Mouse (Mus musculus) urinary bladder, postnatal 36 days (tissue): ENCODE results near the gene Eif4a3.
"Not testable (repeated sequence)": the region's sequence is repeated elsewhere in the genome, so short reads cannot be mapped to it uniquely, and the experiment has no call there.

ENCODE experiments used
- DNase-seq, 2 experiments: peaks; one replicate each; pipeline ENCODE4 v3.0.0; 2022; ENCODE audit warnings: low spot score in 2 of 2, mixed read lengths in 1 of 2

Gene Eif4a3

DNA sequence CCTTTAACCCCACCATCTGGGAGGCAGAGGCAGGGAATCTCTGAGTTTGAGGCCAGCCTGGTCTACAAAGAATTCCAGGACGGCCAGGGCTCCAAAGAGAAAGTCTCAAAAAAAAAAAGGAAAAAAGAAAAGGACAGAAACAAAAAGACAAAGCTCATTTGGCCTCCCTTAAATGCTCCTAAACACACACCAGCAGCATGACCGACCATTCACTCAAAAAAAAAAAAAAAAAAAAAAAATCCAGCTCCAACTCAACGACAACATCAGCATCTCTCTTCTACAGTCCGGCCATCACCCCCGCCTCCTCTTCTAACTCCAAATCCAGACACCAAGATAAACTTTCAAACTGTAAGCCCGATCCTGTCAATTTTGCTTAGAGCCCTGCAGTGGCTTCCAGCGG lies 972 bp downstream of the Eif4a3 start:
- DNase-seq = no peak

DNA sequence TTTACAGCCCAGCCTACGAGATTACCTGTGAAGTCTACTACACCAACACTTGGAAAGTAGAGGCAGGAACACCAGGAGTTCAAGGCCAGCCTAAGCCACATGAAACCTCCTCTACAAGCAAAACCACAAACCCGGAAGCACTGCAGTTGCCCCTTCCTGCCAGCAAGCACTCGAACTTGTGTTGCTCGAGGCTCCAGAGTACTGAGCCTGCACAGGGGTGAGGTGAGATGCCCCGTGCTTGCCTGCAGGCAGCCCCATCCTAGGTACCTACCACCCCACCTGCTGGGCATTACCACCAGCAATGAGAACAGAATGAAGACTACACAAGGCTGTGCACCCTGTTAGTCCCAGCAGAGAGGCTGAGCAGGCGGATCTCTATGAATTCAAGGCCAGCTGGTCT lies 1.9 kb downstream of the Eif4a3 start:
- no peak for DNase-seq

- not testable (repeated sequence) for DNase-seq
Observed at GRCm38 (mm10) chr11:119292861-119293260, 7.0 kb downstream of the Eif4a3 start.

DNA sequence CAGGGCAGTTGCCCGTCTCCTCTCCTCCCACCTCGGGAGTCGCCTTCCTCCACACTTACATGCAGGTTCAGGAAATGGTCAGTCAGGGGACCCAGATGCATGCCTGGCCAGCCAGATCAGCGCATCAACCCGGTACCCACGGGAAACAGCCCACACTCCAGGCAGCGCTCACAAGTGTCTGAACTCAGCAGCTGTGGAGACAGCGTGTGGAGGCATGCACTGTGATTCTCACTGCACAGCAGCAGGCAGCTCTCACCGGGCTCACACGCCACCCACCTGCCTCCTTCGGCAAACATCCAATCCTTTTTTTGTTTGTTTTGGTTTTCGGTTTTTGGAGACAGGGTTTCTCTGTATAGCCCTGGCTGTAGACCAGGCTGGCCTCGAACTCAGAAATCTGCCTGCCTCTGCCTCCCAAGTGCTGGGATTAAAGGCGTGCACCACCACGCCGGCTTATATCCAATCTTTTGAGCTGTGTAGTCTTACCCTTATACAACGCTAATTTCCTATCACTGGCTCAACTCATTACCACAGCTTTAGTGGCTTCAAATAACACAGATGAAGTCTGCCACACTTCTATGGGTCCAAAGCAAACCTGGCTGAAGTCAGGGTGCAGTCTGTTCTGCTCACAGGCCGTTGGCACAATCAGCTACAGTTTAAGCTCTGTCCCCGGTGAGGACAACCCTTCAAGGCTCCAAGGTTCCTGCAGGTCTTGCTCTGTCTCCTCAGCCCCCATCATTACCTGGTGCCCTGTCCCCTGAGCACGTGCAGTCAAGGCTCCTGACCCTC lies 12.5 kb downstream of the Eif4a3 start:
- no peak for DNase-seq

GRCm38 (mm10) chr11:119285791-119286527 lies 13.9 kb downstream of the Eif4a3 start:
- DNase-seq = no peak

DNA sequence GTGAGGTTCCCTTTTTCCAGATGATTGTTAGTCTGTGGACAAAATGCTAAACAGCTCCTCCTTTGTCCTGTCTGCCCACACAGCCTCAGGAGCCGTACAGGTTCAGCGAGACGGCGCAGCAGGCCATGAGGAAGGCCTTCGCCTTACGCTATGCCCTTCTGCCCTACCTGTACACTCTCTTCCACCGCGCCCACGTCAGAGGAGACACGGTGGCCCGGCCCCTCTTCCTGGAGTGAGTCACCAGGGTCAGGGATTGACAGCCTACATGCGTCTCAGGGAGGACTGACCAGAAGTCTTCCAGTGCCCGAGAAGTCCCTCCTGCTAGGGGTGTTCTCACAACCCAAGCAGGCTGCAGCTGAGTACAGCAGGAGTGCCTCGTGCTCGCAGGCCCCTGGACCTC lies 18.9 kb downstream of the Eif4a3 start:
- peak in 1 of 2 experiments; percentile 38 for DNase-seq

DNA sequence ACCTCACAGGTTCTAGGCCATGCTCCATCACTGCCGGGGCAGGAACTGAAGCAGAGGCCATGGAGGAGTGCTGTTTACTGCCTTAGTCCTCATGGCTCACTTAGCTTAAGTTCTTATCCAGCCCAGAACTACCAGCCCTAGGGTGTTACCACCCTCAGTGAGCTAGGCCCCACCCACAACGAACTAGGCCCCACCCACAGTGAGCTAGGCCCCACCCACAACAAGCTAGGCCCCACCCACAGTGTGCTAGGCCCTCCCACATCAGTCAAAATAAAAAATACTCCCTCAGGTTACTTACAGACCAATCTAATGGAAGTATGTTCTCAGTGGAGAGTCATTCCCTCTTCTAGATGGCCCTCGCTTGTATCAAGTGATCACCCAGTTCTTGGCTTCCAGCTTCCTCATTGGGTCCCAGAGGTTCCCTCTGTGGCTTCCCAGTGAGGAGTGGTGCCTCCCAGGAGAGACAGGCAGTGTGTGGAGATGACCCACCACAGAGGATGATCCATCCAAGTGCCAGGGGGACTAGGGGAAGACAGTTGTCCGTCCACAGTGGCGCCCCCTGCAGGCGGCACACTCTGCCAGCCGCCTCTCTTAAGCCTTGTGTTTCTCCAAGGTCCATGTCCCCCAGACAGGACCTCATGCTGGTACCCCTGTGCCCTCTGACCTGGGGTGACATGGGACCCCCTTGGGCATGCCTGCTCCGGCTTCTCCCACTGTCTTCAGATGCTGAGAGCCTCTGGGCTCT lies 26.5 kb downstream of the Eif4a3 start:
- no peak for DNase-seq

DNA sequence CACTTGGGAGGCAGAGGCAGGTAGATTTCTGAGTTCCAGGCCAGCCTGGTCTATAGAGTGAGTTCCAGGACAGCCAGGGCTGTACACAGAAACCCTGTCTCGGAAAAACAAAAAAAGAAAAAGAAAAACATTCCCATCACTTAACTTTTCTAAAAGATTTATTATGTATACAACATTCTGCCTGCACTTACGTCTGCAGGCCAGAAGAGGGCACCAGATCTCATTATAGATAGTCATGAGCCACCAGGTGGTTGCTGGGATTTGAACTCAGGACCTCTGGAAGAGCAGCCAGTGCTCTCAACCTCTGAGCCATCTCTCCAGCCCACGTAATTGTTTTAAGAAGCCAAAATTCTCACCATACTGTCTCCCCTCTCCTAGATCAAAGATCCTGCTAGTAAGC lies 27.4 kb downstream of the Eif4a3 start:
- DNase-seq = not testable (repeated sequence)

DNA sequence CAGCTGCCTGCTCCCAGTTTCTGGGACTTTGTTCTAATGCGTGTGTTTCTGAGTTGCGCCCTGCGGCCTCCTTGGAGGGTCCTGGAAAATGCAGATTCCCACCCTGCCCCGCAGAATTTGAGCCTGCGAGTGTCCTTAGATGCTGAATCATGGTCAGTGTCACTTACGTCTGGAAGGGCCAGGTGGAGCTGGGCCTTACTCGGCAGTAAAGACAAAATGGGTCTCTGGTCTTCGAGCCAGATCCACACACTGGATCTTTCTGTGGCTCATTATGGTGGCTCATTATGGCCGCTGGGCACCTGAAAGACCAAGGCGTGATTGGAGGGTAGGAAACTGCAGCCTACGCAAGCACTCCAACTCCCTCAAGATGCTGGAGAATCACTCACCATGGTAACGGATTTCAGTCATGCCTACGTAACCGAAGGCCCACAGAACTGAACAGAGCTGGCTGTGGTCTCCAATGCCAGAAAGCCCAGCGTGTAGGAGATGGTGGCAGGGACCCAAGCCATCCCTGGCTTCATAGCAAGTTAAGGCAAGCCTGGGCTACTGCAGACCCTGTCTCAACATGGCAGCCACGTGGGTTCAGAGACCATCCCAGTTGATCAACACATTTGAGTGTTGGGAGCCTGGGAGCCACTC lies 31.2 kb downstream of the Eif4a3 start:
- DNase-seq = no peak

- peak; percentile 94 to 95 for DNase-seq
Observed at GRCm38 (mm10) chr11:119267768-119268556, 31.9 kb downstream of the Eif4a3 start, which contains the start of gene Gaa. Gene Gaa (plus strand): TSS chr11:119267887.

DNA sequence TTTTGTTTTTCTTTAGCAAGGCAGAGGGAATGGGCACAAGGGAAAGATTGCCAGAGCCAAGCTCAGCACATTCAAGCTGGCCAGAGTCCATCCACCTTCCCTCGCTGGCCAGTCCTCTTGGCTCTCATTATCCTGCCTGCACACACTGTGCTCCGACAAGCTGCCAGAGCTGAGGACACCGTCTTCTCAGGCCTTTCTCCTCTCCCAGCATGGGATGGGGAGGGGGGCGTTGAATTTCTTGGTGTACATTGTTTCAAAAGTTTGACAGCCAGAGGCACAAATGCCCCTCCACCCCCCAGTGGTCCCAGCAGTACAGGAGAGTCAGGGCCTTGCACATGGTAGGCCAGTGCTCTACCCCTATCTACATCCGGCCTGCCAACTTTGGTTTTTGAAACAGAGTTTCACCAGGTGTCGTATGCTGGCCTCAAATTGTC lies 32.6 kb downstream of the Eif4a3 start:
- DNase-seq = peak; percentile 15 to 45

DNA sequence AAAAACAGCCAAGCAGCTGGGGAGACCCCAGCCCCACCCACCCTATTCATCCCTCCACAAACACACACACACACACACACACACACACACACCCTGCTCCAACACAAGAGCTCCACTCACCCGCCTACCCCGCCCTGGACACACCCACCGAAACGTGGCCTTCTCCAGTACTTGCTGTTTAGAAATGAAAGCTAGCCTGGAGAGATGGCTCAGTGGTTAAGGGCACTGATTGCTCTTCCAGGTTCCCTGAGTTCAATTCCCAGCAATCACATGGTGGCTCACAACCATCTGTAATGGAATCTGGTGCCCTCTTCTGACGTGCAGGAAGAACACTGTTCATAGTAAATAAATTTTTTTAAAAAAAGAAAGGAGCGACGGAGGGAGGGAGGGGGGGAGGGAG lies 34.1 kb downstream of the Eif4a3 start:
- no peak for DNase-seq

GRCm38 (mm10) chr11:119264413-119264812 lies 35.5 kb downstream of the Eif4a3 start:
- no peak for DNase-seq

DNA sequence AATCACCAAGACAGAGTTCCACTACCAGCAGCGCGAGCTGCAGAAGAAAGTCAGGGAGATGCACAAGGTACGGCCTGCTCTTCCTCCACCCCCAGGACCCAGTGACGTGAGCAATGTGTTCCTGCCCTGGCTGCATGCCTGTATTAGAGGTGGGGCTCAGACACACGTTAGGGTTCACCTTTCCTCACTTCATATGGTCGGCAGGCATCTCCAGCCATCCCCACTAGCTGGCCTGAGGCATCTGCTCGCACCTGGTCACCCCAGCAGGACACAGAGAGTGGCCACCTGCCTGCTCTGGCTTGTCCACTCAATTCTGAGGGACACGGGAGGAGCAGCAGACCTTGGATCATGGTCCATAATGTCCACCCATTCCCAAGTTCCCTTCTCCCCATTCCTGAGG lies 39.9 kb downstream of the Eif4a3 start:
- DNase-seq = no peak

DNA sequence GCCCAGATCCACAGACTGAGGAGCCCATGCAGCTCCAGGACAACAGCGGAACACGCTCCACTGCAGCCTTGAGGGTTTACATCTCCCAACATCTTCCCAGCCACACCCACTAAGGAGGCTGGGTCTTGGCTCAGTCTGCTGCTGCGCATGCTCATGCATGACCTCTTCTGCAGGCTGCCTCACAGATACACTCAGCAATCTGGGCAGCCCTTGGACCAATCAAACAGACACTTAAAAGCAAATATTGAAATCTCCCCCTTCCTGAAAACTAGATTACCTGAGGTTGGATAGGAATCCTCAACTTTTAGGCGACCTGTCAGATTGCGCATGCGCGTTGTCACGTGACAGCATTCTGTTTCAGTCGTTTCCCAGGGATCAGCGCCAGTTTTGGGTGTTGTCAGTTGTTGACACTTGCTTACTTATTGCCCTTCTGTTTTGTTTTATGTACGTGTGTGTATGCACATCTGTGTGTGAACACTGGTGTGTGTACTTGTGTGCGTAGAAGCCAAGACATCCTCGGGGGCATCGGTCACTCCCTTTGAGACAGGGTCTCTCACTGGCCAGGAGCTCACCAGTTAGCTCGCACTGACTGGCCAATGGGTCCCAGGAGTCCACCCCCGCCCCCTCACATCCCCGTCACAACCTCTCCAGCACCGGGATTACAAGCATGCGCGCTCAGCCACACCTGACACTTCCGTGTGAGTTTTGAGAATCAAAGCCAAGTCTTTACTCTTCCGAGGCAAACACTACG lies 41.1 kb downstream of the Eif4a3 start:
- DNase-seq = peak; percentile 63 to 69

DNA sequence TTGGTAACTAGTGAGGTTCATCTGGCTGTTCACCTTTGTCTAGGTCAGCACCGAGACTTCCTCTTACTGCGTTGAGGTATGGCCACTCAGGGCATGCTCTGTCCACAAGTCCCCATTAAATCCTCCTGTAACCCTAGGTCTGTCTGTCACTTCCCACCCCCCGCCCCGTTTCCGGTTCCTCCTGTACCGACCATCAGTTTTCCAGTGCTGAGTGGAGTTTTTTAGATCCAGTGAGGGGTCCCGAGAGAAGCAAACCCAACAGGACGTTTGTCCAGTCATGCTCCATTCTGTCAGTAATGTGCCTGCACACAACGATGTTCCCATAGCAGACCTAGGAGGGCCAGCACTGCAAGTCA lies 41.7 kb downstream of the Eif4a3 start:
- no peak for DNase-seq

DNA sequence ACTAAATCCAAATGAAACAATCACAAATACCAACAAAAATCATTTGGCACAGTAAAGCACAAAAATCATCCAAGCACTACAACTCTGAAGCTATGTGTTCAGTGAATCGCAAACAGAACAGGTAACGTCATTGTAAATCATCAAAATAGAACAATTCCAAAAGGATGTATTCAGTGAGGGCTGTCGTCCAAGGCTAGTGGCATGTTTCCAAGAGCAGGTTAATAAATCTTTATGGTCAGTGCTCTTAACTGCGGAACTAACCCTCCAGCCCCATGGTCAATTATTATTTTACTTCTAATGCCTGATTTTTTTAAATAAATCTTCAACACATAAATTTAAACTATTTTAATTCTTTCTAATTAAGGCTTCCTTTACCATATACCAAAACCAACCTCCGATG lies 43.3 kb downstream of the Eif4a3 start:
- not testable (repeated sequence) for DNase-seq

DNA sequence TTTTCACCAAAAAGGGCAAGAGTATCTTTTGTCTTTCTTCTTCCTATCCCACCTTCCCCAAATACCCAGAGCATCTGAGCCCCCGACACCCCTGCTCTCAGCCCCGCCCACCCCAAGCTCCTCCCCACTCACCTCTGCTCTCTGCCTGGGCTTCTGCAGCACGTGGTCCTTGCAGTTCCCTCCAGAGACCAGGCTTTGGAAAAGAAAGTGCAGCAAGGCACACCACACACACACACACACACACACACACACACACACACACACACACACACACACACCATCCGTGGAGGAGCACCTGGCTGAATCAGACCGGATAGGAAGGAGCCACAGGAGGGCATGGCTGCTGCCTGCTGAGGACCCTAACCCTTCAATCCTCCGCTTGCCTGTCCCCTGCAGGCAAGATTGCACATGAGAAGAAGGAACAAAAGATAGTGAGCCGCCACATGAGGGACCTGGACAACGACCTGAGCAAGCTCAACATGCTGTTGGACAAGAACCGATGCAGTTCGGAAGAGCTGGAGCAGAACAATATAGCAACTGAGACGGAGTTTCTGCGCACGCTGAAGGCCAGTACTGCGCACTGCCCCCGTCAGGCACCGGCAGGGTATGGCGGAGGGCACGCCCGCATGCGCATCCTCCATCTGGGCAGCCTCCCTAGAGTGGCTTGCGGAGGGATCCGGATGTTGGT lies 46.9 kb downstream of the Eif4a3 start:
- no peak for DNase-seq

- DNase-seq = no peak
Observed at GRCm38 (mm10) chr11:119250998-119251397, 48.9 kb downstream of the Eif4a3 start.

GRCm38 (mm10) chr11:119249011-119249410 lies 50.9 kb downstream of the Eif4a3 start:
- DNase-seq = peak; percentile 46 to 58
